In the genomic region with DNA sequence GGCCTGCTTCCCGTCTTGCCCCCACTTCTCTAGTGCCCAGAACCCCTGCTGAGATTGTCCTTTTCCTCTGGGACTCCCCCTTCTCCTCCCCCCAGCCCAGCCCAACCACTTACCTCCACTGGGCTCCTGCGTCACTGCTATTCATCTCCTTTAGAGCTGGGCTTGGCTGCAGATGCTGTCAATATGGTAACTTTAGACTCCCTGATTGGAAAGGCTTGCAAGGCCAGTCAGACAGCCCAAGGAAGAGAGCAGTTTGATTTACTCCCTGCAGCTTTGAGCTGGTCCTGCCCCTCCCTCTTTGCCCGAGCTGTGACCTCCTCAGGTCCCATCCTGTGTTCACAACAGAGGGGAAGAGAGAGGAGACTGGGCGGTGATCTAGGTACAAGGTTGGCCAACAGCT, we compare ENCODE assay signal across 8 mouse cellular contexts.
A peak's percentile ranks its signal among the peaks of the same experiment; 100 is the strongest.
DNase-seq lines count a peak whose midpoint lies in the region; ATAC-seq and TF ChIP-seq lines count a peak whose summit lies in the region.

No protein-coding gene starts in this region.

- peak overlapping the region; percentile 59; the same call in 1 of the 2 replicates for H3K27ac ChIP-seq in lung, embryonic 14.5 days (ENCODE audit: low read depth)
- H3K27ac ChIP-seq in kidney, embryonic 15.5 days = peak overlapping the region; percentile 69

- H3K9ac ChIP-seq in lung, embryonic 14.5 days = no peak overlapping the region
- H3K9ac ChIP-seq in kidney, embryonic 15.5 days = no peak overlapping the region

- no peaks in the 10 kb centered on the region for H3K36me3 ChIP-seq in lung, embryonic 14.5 days (ENCODE audit: insufficient read depth)
- no peaks in the 10 kb centered on the region for H3K36me3 ChIP-seq in kidney, embryonic 15.5 days

- H3K4me2 ChIP-seq in lung, embryonic 14.5 days = no peak overlapping the region
- no peak overlapping the region for H3K4me2 ChIP-seq in kidney, embryonic 15.5 days

- no peak overlapping the region for H3K4me3 ChIP-seq in lung, embryonic 14.5 days (ENCODE audit: low read depth, low read length)
- H3K4me3 ChIP-seq in kidney, embryonic 15.5 days (replicated peaks) = no peak overlapping the region

- ATAC-seq in lung, embryonic 14.5 days (ENCODE audit: insufficient read depth) = peak; percentile 30; the same call in 1 of the 2 replicates
- ATAC-seq in kidney, embryonic 15.5 days (replicated peaks; ENCODE audit: low FRiP score) = peak; percentile 35

- TF ChIP-seq CTCF in lung, embryonic 14.5 days (IDR thresholded peaks at IDR 0.05; ENCODE audit: low read depth) = no peak

- H3K4me1 ChIP-seq in lung, embryonic 14.5 days (ENCODE audit: insufficient read depth) = peaks cover 29% of the 10 kb centered on the region
- peaks cover 60% of the 10 kb centered on the region for H3K4me1 ChIP-seq in kidney, embryonic 15.5 days

- WGBS in lung, embryonic 14.5 days = 22% methylated on average over 4 of the region's 4 CpGs
- WGBS in kidney, embryonic 15.5 days = 17% methylated on average over 4 of the region's 4 CpGs

- no peaks in the 10 kb centered on the region for H3K9me3 ChIP-seq in lung, embryonic 14.5 days (ENCODE audit: low read depth, low read length)
- no peaks in the 10 kb centered on the region for H3K9me3 ChIP-seq in kidney, embryonic 15.5 days (replicated peaks)

- DNase-seq in adrenal gland, adult (ENCODE audit: inconsistent age in 2 of 2, low spot score in 1 of 2) = peak; percentile 49 to 77
- DNase-seq in adrenal gland, adult 8-10 months = no peak
- peak; percentile 48 for DNase-seq in lung, embryonic 14.5 days
- DNase-seq in lung, postnatal 14 days = no peak
- DNase-seq in retina, postnatal 1 day = peak; percentile 50
- DNase-seq in thymus, postnatal 0 days (ENCODE audit: low spot score) = no peak
- DNase-seq in layer of hippocampus, postnatal 36 days = no peak

- H3K27me3 ChIP-seq in lung, embryonic 14.5 days (ENCODE audit: insufficient read depth, low read length) = no peaks in the 10 kb centered on the region
- no peaks in the 10 kb centered on the region for H3K27me3 ChIP-seq in kidney, embryonic 15.5 days

Comparison
In these comparisons a context has a peak if more than half of its experiments do, and no peak if none do; other contexts are left out.
1. DNase-seq: peak in adrenal gland, adult (2 of 2), lung, embryonic 14.5 days (single experiment) and retina, postnatal 1 day (single experiment); none in adrenal gland, adult 8-10 months (single experiment), lung, postnatal 14 days (single experiment), thymus, postnatal 0 days (single experiment) and layer of hippocampus, postnatal 36 days (0 of 2).